Mouse (Mus musculus): Measurements from ENCODE around the gene Sco2.

Sco2 gene

DNA sequence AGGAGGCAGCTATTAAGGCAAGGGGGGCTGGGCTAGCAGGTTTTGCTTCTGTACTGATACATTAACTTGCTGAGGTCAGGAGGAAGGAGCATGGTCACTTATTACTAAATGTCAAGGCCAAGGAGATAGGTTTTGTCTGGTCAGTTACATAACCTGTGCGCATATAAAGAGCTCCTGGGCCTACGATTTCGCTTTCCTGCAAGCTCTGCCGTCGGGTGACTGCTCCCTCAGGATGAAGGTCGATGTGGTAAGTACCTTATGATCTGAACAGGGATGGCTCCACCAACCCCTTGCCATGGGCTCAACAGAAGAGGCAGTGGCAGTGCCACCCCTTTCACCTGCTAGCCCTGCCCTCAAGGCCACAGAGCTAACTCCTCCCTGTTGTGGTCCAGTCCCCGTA lies 39.4 kb downstream of the Sco2 start, which contains the start of gene Miox:
Gene Miox (plus strand): TSS at position 128 of the 400 bp plus-strand sequence.
- DNase-seq (ENCODE audit: inconsistent age in 2 of 2, low spot score in 1 of 2): no peak

GRCm38 (mm10) chr15:89326441-89326840 lies 47.2 kb downstream of the Sco2 start:
- no peak for DNase-seq (ENCODE audit: inconsistent age in 2 of 2, low spot score in 1 of 2)

- no peak for DNase-seq (ENCODE audit: inconsistent age in 2 of 2, low spot score in 1 of 2)
Observed at GRCm38 (mm10) chr15:89323656-89324055, 50.0 kb downstream of the Sco2 start.

GRCm38 (mm10) chr15:89322670-89323522 lies 50.8 kb downstream of the Sco2 start, which contains the start of gene Adm2:
Gene Adm2, plus strand, starts transcription at chr15:89322720.
- no peak for DNase-seq (ENCODE audit: inconsistent age in 2 of 2, low spot score in 1 of 2)

All from adrenal gland, adult (tissue).